Mouse (Mus musculus) midbrain, embryonic 12.5 days (tissue): ENCODE results near the gene Gm20388. TPM values are rescaled to one million over a fixed set of nuclear protein-coding genes. Genes with fewer than 3 reads are reported as not detected.

ENCODE experiments used
- ATAC-seq: fragments of 200-750 bp; cut with Nextera tagmentation; 2 replicates; pipeline ENCODE4 v1.8.0; 2017; ENCODE audit warnings: low read depth, moderate TSS enrichment, moderate library complexity; ENCODE audit not compliant: low FRiP score
- H3K27ac ChIP-seq: fragments of 300-500 bp; sonication (generic); replicated peaks from 2 replicates; pipeline ENCODE4 v1.5.1; 2016; ENCODE audit warnings: mild to moderate bottlenecking
- H3K27me3 ChIP-seq: fragments of 300-500 bp; sonication (generic); 2 replicates; pipeline ENCODE4 v1.6.1; 2016; ENCODE audit warnings: mild to moderate bottlenecking
- H3K36me3 ChIP-seq: fragments of 300-500 bp; sonication (generic); 2 replicates; pipeline ENCODE4 v1.6.1; 2016
- H3K4me1 ChIP-seq: fragments of 300-500 bp; sonication (generic); 2 replicates; pipeline ENCODE4 v1.6.1; 2016
- H3K4me2 ChIP-seq: fragments of 300-500 bp; sonication (generic); replicated peaks from 2 replicates; pipeline ENCODE4 v1.6.1; 2016; ENCODE audit warnings: mild to moderate bottlenecking, moderate library complexity
- H3K4me3 ChIP-seq: fragments of 300-500 bp; sonication (generic); 2 replicates; pipeline ENCODE4 v1.5.1; 2016; ENCODE audit warnings: mild to moderate bottlenecking
- H3K9ac ChIP-seq: fragments of 300-500 bp; sonication (generic); replicated peaks from 2 replicates; pipeline ENCODE4 v1.6.1; 2016; ENCODE audit warnings: mild to moderate bottlenecking, moderate library complexity
- H3K9me3 ChIP-seq: fragments of 300-500 bp; sonication (generic); 2 replicates; pipeline ENCODE4 v1.6.1; 2016; ENCODE audit warnings: mild to moderate bottlenecking
- WGBS: fragments of 180-500 bp; shearing (Covaris S2); methylation state at CpG from one replicate; pipeline ENCODE4 v1.1.7; 2016; 5-methylcytosine and 5-hydroxymethylcytosine counted together
- polyA plus RNA-seq: library from polyadenylated mRNA; unstranded; fragments of >200 nt; fragmentation: Nextera tagmentation; extraction: Ambion mirVana; gene quantifications from 2 replicates; pipeline ENCODE4 v1.2.1, GENCODE M21; 2016

The Gm20388 gene
- polyA plus RNA-seq, 1 experiment from 2014 or later, result not detected

DNA sequence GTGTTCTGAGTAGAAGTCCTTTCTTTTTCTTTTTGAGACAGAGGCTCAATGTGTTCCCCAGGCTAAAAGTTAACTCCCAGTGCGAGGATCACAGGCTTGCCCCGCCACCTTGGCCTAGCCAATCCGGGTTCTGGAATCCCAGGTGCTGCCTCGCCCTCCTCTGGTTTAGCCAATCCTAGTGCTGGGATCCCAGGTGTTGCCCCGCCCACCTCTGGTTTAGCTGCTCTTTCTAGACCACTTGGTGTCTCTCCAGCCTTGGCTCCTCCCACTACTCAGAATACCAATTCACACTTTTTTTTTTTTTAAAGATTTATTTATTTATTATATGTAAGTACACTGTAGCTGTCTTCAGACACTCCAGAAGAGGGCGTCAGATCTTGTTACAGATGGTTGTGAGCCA is 821.4 kb downstream of the Gm20388 start:
- peaks cover 41% of the 10 kb centered on the region for H3K27me3 ChIP-seq
- H3K9me3 ChIP-seq, result no peaks in the 10 kb centered on the region
- H3K36me3 ChIP-seq, result no peaks in the 10 kb centered on the region
- ATAC-seq, result no peak
- peaks cover 15% of the 10 kb centered on the region for H3K4me1 ChIP-seq
- H3K4me3 ChIP-seq, result no peak overlapping the region
- H3K4me2 ChIP-seq, result peak overlapping the region; percentile 37
- H3K27ac ChIP-seq, result no peak overlapping the region
- WGBS, result 45% methylated on average over 6 of the region's 6 CpGs
- no peak overlapping the region for H3K9ac ChIP-seq

DNA sequence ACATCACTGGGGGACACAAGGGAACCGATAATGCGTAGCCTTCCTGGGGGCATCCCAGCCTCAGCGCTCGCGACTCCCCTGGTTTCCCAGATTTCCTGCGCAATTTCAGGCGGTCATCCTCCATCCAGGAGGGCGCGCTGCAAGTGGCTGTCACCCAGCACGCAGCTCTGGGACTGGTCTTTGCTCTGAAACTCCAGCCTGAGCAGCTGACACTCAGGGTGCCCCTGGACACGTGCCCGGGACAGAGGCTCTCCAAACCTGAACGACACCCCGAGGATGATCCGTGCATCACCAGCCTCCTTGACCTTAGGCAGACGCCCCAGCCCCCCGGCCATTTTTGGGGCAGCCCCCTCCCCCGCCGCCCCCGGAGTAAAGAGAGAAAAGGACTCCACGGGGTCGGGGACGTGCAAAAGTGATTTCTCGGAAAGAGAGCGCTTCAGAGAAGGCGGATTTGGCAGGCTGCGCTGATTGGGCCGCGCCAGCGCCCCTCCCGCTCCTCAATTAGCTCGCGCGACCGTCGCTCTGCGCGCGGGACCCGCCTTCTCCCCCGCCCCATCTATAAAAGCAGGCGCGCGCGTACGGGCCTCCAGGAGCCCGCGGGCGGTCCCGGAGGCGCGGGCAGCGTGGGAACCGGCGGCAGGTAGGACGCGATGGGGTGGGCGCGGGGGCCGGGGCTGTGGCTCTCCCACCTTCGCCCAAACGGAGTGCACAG is 825.3 kb downstream of the Gm20388 start, which contains the start of gene Irf8:
Gene Irf8 (plus strand): TSS at position 589 of the 712 bp plus-strand sequence.
- H3K9ac ChIP-seq, result peak within 1 kb of the TSS; percentile 51
- peak within 1 kb of the TSS; percentile 51 for H3K4me3 ChIP-seq
- H3K27ac ChIP-seq, result no peak within 1 kb of the TSS
- no peaks in the 10 kb centered on the region for H3K36me3 ChIP-seq
- H3K4me2 ChIP-seq, result peak within 1 kb of the TSS; percentile 95
- H3K27me3 ChIP-seq, result peaks cover 70% of the 10 kb centered on the region
- H3K9me3 ChIP-seq, result no peaks in the 10 kb centered on the region
- peaks cover 15% of the 10 kb centered on the region for H3K4me1 ChIP-seq
- peak; percentile 88 for ATAC-seq
- WGBS, result under 1% methylated on average over 59 of the region's 62 CpGs

DNA sequence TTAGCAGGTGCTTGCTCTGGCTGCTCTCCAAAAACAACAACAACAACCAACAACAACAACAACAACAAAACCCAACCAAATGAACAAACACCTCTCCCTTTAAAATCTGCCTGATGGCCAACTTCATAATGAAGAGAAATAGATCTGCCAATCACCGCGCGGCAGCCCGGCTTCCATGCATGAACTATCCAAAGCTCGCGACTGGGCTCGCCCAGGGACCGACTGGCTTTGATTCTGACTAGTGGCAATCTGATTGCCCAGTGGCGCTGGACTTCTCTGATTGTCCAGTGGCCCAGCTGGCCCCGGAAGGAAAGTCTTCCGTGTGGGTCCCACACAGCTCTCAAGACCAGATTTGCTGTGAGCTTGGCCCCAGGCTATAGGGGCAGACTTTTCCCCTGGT is 825.8 kb downstream of the Gm20388 start:
- no peaks in the 10 kb centered on the region for H3K9me3 ChIP-seq
- peak overlapping the region; percentile 51 for H3K9ac ChIP-seq
- H3K27me3 ChIP-seq, result peaks cover 70% of the 10 kb centered on the region
- WGBS, result 1% methylated on average over 11 of the region's 11 CpGs
- peaks cover 11% of the 10 kb centered on the region for H3K4me1 ChIP-seq
- ATAC-seq, result peak; percentile 52
- H3K4me2 ChIP-seq, result peak overlapping the region; percentile 95
- no peak overlapping the region for H3K27ac ChIP-seq
- H3K36me3 ChIP-seq, result no peaks in the 10 kb centered on the region
- H3K4me3 ChIP-seq, result peak overlapping the region; percentile 51

DNA sequence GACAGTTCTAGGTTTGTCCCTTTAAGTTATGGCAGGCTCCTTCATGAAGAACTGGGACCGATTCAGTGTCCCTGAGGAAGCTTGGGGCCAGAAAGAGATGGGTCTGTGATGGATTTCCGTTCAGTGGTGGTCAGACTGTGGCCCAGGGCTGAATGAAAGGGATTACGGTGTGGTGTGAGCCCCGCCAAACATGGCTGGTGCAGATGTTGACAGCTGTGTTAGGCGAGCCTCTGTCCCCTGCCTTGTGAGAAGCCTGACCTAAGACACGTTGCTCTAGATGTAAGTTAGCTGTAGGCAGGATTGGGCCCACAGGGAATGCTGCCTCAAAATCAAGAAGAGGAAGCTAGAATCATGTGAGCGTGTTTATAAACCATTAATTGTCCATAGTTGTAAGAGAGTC is 826.5 kb downstream of the Gm20388 start:
- Histone ChIP-seq H3K4me3 (no peak overlapping the region), H3K4me2 (no peak overlapping the region), H3K27me3 (peaks cover 77% of the 10 kb centered on the region), H3K9ac (no peak overlapping the region), H3K36me3 (no peaks in the 10 kb centered on the region), H3K9me3 (no peaks in the 10 kb centered on the region), H3K4me1 (peaks cover 5% of the 10 kb centered on the region), H3K27ac (no peak overlapping the region)
- WGBS, result 64% methylated on average over 7 of the region's 7 CpGs
- no peak for ATAC-seq

DNA sequence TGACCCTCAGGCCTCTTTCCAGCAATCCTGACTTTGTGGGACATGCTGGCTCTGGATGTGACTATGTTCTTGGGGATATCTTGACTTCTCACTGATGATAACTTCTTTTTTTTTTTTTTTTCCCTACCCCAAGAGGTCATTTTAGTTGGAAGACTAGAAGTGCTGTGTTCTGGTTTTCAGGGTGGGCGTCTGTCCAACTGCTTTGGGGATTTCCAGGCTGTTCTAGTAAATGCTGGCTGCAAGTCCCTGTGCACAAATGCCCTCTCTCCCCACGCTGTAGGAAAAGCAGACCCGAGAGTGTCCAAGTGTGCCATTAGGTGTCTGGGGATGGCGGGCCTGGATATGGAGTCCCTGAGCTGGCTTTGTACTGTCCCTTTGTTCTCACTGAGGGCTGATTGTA is 828.1 kb downstream of the Gm20388 start:
- Histone ChIP-seq H3K27ac (no peak overlapping the region), H3K4me1 (peaks cover 5% of the 10 kb centered on the region), H3K27me3 (peaks cover 66% of the 10 kb centered on the region), H3K9ac (no peak overlapping the region), H3K36me3 (no peaks in the 10 kb centered on the region), H3K4me3 (no peak overlapping the region), H3K9me3 (no peaks in the 10 kb centered on the region), H3K4me2 (no peak overlapping the region)
- ATAC-seq, result no peak
- 84% methylated on average over 4 of the region's 4 CpGs for WGBS

DNA sequence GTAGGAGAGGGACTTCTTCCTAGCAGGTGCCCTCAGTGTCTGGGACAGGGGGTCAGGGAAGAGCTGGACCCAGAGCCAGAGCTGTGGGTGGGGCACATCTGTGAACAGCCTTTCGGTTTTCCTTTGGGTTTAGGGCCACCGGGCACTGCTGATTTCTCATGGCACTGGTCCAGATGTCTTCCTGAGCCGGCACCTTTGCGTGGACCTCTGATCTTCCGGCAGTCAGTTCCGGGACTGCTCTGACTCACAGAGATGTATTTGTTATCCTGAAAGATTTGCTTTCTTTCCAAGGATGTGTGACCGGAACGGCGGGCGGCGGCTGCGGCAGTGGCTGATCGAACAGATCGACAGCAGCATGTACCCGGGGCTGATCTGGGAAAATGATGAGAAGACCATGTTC is 828.9 kb downstream of the Gm20388 start:
- Histone ChIP-seq H3K27me3 (peaks cover 62% of the 10 kb centered on the region), H3K9ac (no peak overlapping the region), H3K4me2 (no peak overlapping the region), H3K9me3 (no peaks in the 10 kb centered on the region), H3K27ac (no peak overlapping the region), H3K36me3 (no peaks in the 10 kb centered on the region), H3K4me3 (no peak overlapping the region), H3K4me1 (peaks cover 5% of the 10 kb centered on the region)
- 93% methylated on average over 15 of the region's 15 CpGs for WGBS
- ATAC-seq, result no peak

DNA sequence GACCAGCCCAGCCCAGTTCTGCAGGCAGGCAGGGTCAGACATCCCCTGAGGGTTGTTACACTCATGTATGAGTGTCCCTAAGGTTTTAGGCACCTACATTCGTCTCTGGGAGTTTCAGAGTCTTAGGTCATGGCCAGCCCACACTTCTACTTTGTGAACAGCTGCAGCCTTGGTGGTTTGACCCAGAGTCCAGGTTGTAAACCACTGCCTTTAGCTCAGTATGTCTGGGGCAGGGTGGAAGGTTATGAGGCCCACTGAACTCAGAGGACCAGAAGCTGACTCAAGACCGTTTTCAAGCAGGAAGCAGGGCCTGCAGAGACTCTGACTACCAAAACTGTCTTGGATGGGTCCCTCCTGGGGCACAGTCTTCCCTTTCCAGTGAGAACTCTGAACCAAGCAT is 829.9 kb downstream of the Gm20388 start:
- Histone ChIP-seq H3K27me3 (peaks cover 59% of the 10 kb centered on the region), H3K4me3 (no peak overlapping the region), H3K9me3 (no peaks in the 10 kb centered on the region), H3K4me2 (no peak overlapping the region), H3K9ac (no peak overlapping the region), H3K36me3 (no peaks in the 10 kb centered on the region), H3K27ac (no peak overlapping the region), H3K4me1 (peaks cover 3% of the 10 kb centered on the region)
- ATAC-seq, result no peak
- WGBS, result 81% methylated on average over 2 of the region's 2 CpGs

DNA sequence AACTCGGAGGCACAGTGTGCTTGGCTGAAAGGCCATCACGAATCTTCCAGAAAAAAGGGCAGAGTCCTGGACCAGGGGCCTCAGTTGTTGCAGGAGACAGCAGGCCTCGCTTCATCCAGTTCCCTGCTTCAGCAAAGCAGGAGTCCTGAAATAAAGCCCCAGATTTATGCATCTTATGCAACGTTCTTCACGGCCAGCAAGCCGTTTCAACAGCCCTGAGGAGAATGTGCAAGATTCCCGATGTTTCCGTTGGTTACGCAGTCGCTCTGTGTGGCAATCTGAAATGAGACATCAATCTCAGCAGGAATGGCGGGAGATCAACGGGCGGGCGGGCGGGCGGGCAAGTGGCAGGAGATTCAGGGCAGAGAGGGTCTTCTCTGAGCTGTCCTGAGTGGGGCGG is 830.4 kb downstream of the Gm20388 start:
- no peak for ATAC-seq
- H3K4me1 ChIP-seq, result no peaks in the 10 kb centered on the region
- no peak overlapping the region for H3K9ac ChIP-seq
- H3K36me3 ChIP-seq, result no peaks in the 10 kb centered on the region
- no peaks in the 10 kb centered on the region for H3K9me3 ChIP-seq
- H3K4me3 ChIP-seq, result no peak overlapping the region
- WGBS, result 64% methylated on average over 17 of the region's 17 CpGs
- no peak overlapping the region for H3K4me2 ChIP-seq
- peaks cover 56% of the 10 kb centered on the region for H3K27me3 ChIP-seq
- no peak overlapping the region for H3K27ac ChIP-seq

DNA sequence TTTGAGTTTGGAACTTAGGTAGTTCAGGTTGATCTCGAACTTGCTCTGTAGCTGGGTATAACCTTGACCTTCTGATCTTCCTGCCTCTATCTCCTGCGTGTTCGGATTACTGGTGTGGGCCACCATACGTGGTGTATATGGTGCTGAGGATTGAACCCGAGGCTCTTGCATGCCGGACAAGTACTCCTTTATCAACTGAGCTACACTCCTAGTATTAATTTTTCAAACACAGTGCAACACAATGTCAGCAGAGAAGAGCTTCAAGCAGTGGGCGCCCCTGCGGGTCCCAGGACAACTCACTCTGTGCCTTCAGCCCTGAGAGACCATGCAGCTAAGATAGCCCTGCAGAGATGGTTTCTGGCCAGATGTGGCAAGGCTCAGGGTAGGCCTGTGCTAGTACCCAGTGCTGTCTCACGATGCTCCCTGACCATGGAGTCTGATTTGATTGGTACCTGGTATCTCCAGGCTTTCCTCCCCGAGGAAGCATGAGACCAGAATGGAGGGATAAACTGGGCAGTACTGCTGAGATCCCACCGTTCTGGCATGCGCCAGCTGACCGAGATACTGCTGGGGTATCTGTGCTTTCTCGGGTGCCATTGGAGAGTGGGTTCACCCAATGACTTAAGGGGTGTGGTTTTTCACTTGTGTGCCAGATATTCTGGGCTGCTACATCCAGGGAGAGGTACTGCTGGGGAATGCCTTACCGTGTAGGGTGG is 831.3 kb downstream of the Gm20388 start:
- 91% methylated on average over 15 of the region's 15 CpGs for WGBS
- no peak for ATAC-seq
- Histone ChIP-seq H3K9ac (no peak overlapping the region), H3K27ac (no peak overlapping the region), H3K27me3 (peaks cover 48% of the 10 kb centered on the region), H3K4me3 (no peak overlapping the region), H3K36me3 (no peaks in the 10 kb centered on the region), H3K4me1 (no peaks in the 10 kb centered on the region), H3K4me2 (no peak overlapping the region), H3K9me3 (no peaks in the 10 kb centered on the region)

DNA sequence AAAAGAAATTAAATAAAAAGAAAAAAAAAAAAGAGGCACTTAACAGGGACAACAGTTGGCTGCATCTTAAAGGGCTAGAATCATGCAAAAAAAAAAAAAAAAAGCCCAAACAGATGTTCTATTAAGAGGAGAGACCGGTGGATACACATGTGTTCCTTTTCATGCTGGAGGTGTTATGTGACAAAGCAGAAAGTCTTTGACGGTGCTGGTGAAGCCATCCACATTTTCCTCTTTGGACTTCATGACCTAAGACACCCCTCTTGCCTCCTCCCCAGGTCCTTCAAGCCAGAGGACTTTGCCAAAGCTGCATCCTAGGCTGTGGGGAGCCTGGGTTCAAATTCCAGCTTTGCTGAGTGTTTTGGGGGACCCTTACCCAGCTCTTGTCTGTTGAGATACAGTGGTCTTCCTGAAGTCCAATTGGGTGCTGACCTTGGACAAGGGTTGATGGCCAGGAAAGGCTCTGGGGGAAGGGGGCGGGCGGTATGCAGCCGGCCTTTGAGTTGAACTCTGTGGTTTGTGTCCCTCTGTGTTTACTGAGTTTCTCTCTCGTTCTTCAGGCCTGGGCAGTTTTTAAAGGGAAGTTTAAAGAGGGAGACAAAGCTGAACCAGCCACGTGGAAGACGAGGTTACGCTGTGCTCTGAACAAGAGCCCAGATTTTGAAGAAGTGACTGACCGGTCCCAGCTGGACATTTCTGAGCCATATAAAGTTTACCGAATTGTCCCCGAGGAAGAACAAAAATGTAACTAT is 832.7 kb downstream of the Gm20388 start:
- Histone ChIP-seq H3K27ac (no peak overlapping the region), H3K9me3 (no peaks in the 10 kb centered on the region), H3K4me3 (no peak overlapping the region), H3K4me1 (no peaks in the 10 kb centered on the region), H3K4me2 (no peak overlapping the region), H3K36me3 (no peaks in the 10 kb centered on the region), H3K27me3 (peaks cover 34% of the 10 kb centered on the region), H3K9ac (no peak overlapping the region)
- WGBS, result 52% methylated on average over 12 of the region's 12 CpGs
- ATAC-seq, result no peak

DNA sequence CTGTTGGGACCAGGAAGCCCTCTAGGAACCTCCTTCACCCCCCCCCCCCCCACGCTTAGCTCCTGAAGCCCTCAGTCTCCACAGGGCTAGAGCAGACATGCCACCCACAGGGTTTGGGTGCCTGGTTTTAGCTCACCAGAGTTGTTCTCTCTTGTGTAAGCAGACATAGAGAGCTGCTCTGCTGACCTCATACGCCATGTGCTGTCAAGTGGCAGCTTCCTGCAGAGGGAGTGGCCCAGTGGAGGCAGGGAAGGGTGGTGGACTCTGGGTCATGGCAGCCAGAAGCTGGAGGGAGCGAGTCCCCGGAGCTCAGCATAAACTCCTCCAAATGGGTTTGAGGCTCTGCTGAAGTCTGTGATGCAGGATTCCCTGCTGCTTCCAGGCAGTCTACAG is 833.3 kb downstream of the Gm20388 start:
- Histone ChIP-seq H3K4me1 (no peaks in the 10 kb centered on the region), H3K9ac (no peak overlapping the region), H3K4me3 (no peak overlapping the region), H3K27ac (no peak overlapping the region), H3K4me2 (no peak overlapping the region), H3K9me3 (no peaks in the 10 kb centered on the region), H3K27me3 (peaks cover 30% of the 10 kb centered on the region), H3K36me3 (no peaks in the 10 kb centered on the region)
- ATAC-seq, result no peak
- WGBS, result 63% methylated on average over 4 of the region's 4 CpGs

DNA sequence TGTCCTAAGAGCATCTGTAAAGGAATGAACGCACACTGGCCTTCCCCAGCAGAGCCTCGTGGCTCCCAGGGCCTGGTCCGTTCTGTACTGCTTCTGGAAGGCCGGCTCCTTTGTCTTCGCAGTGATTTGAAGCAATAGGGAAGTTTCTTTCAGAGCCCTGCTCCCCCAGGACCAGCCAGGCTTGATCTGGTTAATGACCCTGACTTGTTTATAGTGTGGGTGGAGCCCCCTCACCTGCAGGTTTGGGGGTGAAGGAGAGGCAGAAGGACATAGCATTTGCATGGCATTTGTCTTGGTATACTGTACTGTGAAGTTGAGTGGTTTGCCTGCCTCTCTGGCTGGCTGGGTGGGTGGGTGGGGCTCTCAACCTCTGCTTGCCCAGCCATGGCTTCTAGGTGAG is 833.8 kb downstream of the Gm20388 start:
- Histone ChIP-seq H3K9me3 (no peaks in the 10 kb centered on the region), H3K4me3 (no peak overlapping the region), H3K9ac (no peak overlapping the region), H3K4me2 (no peak overlapping the region), H3K27me3 (peaks cover 24% of the 10 kb centered on the region), H3K4me1 (no peaks in the 10 kb centered on the region), H3K36me3 (no peaks in the 10 kb centered on the region), H3K27ac (no peak overlapping the region)
- no peak for ATAC-seq
- WGBS, result 64% methylated on average over 5 of the region's 5 CpGs
